In genomic region chr2:156568647-156569046, GRCm38 (mm10) we compare ENCODE assay signal across 26 mouse cellular contexts.
"Had no signal": no experiment of that assay in that cellular context is flagged by ENCODE, and none has a peak within 500 bp of the region (broad histone marks: within the 10 kb centered on the region; RNA-seq: fewer than 3 reads in every experiment).

No protein-coding gene starts in this region.

- H3K27me3 ChIP-seq: embryonic facial prominence, embryonic 12.5 days; embryonic facial prominence, embryonic 13.5 days; embryonic facial prominence, embryonic 15.5 days; forebrain, embryonic 12.5 days; forebrain, embryonic 13.5 days; forebrain, embryonic 15.5 days had no signal

- H3K4me1 ChIP-seq: embryonic facial prominence, embryonic 10.5 days; embryonic facial prominence, embryonic 12.5 days; embryonic facial prominence, embryonic 13.5 days; embryonic facial prominence, embryonic 15.5 days; forebrain, embryonic 10.5 days; forebrain, embryonic 12.5 days; forebrain, embryonic 13.5 days; forebrain, embryonic 15.5 days; heart, embryonic 10.5 days had no signal

- H3K4me3 ChIP-seq: embryonic facial prominence, embryonic 10.5 days; embryonic facial prominence, embryonic 12.5 days; embryonic facial prominence, embryonic 13.5 days; embryonic facial prominence, embryonic 15.5 days; erythroblast, embryonic 14.5 days; forebrain, embryonic 10.5 days; forebrain, embryonic 12.5 days; forebrain, embryonic 13.5 days; forebrain, embryonic 15.5 days; gastrocnemius, adult 2 months; heart, adult 2 months; heart, embryonic 10.5 days had no signal

- H3K4me2 ChIP-seq: embryonic facial prominence, embryonic 12.5 days; embryonic facial prominence, embryonic 13.5 days; embryonic facial prominence, embryonic 15.5 days; forebrain, embryonic 12.5 days; forebrain, embryonic 13.5 days; forebrain, embryonic 15.5 days; heart, embryonic 11.5 days had no signal

- H3K9me3 ChIP-seq: embryonic facial prominence, embryonic 10.5 days; embryonic facial prominence, embryonic 12.5 days; embryonic facial prominence, embryonic 13.5 days; embryonic facial prominence, embryonic 15.5 days; forebrain, embryonic 10.5 days; forebrain, embryonic 12.5 days; forebrain, embryonic 13.5 days; forebrain, embryonic 15.5 days; heart, embryonic 10.5 days had no signal

- ATAC-seq: forebrain, embryonic 13.5 days; forebrain, embryonic 14.5 days; forebrain, embryonic 15.5 days; forebrain, embryonic 16.5 days; forebrain, postnatal 0 days had no signal

- H3K27ac ChIP-seq: embryonic facial prominence, embryonic 10.5 days; embryonic facial prominence, embryonic 12.5 days; embryonic facial prominence, embryonic 13.5 days; embryonic facial prominence, embryonic 15.5 days; forebrain, embryonic 10.5 days; forebrain, embryonic 12.5 days; forebrain, embryonic 13.5 days; forebrain, embryonic 15.5 days; gastrocnemius, adult 2 months; heart, adult 2 months; heart, embryonic 10.5 days had no signal

- H3K9ac ChIP-seq: embryonic facial prominence, embryonic 12.5 days; embryonic facial prominence, embryonic 13.5 days; embryonic facial prominence, embryonic 15.5 days; forebrain, embryonic 12.5 days; forebrain, embryonic 13.5 days; forebrain, embryonic 15.5 days; forebrain, postnatal 0 days had no signal

- DNase-seq: cerebellum, postnatal 14 days; cerebellum, postnatal 25 days; cerebellum, postnatal 36 days; embryo, embryonic 11 days; forebrain, postnatal 0 days; gastrocnemius, adult 2 months; gastrocnemius, postnatal 10 days; gastrocnemius, postnatal 14 days; gastrocnemius, postnatal 25 days; gastrocnemius, postnatal 36 days; heart, adult 11 months; heart, adult 18-20 months; heart, adult 2 months had no signal
